Mouse (Mus musculus) retina, postnatal 1 day (tissue): ENCODE results near the gene Sh2d4b.

ENCODE experiments used
- DNase-seq: peaks from one replicate; pipeline ENCODE4 v3.0.0-alpha.2; 2012

Gene Sh2d4b

GRCm38 (mm10) chr14:40905813-40906212, 12.7 kb upstream of the Sh2d4b start:
- no peak for DNase-seq

DNA sequence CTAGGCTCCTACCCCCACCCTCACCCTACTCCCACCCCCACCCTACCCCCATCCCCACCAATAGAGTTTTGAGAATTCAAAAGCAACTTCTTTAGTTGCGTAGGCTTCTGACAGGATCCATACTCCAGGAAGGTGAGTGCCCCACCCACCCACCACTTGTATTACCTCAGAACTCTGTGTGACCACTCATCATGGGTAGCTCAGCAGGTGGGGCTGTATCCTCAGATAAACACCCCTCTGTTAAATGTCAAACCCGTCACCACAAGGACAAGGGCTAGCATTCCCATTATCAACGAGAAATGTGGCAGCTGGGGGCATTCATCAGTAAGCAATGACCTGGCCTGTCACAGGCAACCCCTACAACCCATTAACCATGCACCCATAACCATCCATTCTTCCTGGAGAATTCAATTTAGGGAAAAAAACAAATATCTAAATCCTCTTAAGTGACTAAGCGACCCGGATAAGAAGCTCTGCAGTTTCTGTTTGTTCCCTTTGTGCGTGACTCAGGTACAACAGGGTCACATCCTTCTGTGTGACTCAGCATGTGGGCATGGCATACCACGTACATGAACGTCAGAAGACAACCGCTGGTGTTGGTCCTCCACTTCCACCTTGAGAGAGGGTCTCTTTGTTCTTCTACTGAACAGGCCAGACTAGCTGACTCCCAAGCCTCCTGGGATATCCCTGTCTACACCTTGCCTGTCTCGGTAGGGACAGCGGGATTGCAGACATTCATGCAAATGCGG, 9.4 kb upstream of the Sh2d4b start:
- peak; percentile 27 for DNase-seq

- DNase-seq = peak; percentile 47
These were observed 7.2 kb upstream of the Sh2d4b start for GRCm38 (mm10) chr14:40900267-40900666.

DNA sequence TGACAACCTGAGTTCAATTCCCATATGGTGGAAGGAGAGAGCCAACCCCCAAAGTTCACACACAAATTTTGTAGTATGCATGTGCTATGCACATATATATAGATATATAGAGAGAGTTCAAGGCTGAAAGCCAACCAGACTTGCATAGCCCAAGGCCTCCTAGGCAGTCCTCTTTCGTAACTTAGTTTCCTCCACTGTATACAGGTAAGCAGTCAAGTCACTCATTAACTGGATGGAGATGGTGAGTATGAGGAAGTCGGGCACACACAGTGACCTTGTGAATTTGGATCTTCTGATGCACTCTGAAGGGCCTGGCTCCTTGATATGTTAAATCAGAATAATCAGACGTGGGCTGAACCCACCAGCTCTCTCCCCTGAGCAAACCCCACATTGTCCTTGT, 4.8 kb upstream of the Sh2d4b start:
- DNase-seq = no peak

GRCm38 (mm10) chr14:40895681-40896080, 2.6 kb upstream of the Sh2d4b start:
- DNase-seq = no peak

DNA sequence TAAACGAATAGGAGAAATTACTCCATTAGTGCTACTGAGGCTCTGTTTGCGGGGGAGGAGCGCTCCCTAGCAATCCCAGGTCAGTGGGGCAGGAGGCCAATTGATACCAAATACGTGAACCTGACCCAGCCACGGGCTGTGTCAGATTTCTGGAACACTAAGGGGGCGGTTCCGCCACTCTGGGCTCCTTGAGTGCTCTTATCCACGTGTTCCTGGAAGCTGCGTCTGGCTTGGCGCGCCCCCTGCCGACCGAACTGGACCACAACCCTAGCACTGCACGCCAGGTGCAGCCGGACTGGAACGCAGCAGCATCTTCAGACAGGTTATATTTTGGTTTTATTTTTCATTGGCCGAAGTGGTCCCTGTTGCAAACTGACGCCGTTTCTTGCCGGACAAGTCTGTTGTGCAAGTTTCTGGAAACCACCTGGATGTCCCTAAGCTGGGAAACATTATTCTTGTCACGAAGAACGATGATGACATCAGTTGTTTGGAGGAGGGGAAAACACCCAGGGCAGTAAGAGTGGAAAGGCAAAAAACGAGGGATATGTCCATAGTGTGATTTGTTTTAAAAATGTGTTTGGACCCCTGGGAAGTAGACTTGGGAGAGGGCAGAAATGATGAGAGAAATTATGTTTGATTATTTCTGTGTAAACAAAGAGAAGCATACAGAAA, 1.6 kb upstream of the Sh2d4b start:
- peak; percentile 85 for DNase-seq

DNA sequence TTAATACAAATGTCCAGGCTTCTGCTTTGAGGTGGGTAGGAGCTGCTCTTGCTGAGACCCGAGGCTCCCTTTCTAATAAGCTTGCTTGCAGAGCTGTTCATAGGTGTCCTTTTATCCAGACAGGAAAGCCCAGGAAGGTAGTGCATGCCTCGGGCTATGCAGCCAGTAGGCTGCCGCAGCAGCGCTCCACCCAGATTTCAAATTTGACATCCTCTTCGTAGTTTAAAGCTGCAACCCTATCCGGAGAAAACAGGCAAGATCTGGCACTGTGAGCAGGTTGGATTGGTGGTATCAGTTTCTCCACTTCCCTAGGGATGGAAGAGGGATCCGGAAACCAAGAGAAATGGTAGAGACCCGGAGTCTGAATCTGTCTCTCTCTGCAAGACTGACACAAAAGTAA, 818 bp upstream of the Sh2d4b start:
- DNase-seq = no peak

DNA sequence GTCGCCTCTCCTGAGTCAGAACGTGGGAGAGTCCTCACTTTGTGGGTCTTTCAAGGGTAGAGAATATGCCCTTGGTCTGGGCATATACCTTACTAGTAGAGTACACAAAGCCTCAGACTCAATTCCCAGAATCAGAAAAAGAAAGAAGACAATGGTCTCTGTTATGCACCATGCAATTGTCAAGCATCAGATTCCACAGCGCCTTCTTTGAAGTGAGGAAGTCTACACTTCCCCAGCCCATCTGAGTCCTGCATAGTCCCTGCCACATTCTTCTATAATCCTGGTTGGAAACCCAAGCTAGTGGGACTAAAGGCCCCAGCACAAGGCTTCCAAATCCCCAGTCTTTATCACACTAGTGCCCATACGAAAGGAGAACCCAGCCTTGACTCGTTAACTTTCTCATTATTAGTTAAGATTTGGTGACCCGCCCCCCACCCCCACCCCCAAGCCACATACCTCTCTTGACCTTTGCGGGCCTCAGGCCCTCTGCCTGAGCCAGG, 690 bp downstream of the Sh2d4b start:
- no peak for DNase-seq

- DNase-seq = no peak
These were observed 1.6 kb downstream of the Sh2d4b start for GRCm38 (mm10) chr14:40891506-40891905.

DNA sequence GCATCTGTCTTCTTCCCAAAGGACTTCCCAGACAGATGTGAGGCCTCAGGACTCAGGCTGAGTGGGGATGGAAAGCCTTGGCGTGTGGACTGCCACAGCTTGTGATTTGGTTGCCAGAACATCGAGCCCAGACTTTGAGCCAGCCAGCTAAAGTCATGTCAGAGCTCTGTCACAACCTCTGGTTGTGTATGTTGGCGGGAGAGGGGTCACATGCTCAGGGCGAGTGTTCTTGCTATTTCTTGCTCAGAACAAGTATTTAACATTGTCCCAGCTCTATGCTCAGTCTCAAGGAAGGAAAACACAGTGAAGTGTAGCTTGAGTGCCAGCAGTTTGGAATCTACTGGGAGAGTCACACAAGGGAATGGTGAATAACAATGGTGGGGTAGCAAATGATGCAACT, 3.4 kb downstream of the Sh2d4b start:
- DNase-seq = no peak

- no peak for DNase-seq
These were observed 3.9 kb downstream of the Sh2d4b start for GRCm38 (mm10) chr14:40889181-40889580.

DNA sequence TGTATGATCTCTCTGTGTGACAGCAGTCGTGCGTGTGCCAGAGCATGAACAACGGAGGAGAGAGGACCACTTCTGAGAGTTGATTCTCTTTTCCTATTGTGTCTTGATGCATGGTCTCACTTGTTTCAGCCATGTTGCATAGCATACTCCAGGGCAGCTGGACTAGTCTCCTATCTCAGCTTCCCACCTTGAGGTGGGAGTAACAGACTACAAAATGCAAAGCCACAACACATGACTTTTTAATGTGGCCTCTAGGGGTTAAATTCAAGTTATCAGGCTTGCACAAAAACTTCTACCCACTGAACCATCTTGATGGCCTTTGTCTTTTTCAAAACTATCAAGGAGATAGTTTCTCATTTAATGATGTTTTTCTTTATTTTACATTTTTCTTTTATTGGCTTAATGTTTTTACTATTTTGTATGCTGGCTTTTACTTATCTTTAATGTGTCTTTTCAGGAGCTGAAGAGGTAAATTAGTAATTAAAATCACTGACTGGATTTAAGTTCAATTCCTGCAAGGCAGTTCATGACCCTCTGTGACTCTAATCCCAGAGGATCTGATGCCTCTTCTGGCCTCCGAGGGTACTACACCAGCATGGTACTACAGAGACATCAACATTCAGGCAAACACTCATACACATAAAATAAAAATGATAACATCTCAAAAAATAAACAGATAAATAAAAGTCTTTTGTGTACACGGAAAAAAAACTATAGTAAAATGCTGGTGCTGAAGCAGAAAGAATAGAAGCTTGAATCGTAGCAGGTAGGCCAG, 6.5 kb downstream of the Sh2d4b start:
- no peak for DNase-seq

- DNase-seq = no peak
These were observed 7.3 kb downstream of the Sh2d4b start for GRCm38 (mm10) chr14:40885752-40886151.

DNA sequence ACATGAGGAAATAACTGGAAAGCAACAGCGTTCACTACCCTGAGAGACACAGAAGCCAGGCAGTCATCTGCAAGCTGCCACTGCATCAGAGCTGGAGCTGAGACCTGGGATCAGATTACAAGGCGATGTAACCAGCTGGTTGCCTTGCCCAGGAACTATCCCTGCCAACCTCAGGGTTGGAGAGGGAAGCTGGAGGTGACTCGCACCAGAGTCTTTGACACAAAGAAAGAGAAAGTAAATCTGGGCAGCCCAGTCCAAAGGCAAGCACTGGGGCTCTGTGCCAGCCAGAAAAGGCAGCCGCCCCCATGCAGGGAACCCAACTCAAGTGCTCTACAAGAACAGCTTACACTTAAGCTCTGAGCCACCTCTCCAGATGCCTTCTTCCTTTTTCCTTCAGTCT, 7.8 kb downstream of the Sh2d4b start:
- no peak for DNase-seq

GRCm38 (mm10) chr14:40874565-40874964, 18.5 kb downstream of the Sh2d4b start:
- DNase-seq = no peak

GRCm38 (mm10) chr14:40873961-40874360, 19.1 kb downstream of the Sh2d4b start:
- no peak for DNase-seq

DNA sequence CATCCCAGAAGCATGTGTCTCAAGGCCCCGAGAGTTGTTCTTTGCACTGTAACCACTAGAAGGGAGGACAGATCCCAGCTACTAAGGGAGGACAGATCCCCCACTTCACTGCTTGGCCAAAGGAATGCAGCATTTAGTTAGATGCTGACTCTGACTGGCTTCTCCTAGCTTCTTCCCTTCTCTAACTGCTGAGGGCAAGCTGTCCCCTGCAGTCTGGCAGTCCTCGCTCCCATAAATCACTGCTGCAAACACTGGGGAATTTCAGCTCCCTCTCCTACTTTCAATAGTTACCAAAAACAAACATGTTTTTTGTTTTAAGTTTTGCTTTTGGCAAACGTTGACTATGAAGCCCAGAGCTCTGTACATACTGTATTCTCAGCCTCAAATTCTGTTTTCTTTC, 22.5 kb downstream of the Sh2d4b start:
- no peak for DNase-seq

GRCm38 (mm10) chr14:40864811-40865514, 28.1 kb downstream of the Sh2d4b start:
- DNase-seq = no peak

DNA sequence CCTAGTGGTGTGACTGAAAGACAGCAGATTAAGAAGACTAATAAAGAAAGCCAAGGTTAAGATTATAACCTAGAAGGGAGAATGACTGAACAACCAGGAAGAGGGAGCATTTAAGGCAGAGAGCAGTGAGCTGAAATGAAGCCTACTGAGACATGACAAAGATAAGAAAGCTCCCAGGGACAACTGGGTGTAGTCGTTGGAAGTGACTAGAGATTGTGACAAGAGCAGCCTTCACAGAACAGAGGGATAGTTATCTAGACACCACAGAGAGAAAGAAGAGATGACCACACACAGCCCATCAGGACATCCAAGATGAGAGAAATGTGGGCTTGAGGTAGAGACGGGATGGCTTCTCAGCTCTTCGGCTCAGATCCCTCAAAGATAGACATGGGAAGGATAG, 29.4 kb downstream of the Sh2d4b start:
- DNase-seq = no peak

DNA sequence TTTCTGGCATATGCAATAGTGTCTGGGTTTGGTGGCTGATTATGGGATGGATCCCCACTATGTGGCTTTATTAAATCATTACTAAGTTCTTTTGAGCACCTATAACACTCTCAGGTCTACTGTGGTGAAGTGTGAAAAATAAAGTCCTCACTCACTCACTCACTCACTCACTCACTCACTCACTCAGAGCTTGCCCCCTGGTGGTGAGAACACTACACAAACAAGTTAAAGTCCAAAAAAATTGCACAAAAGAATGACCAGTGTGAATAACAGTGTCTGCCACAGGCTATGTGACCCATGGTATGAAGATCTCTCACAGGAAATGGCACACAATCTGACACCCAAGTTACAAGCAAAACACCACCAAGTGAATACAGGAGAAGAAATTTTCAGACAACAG, 30.0 kb downstream of the Sh2d4b start:
- no peak for DNase-seq

DNA sequence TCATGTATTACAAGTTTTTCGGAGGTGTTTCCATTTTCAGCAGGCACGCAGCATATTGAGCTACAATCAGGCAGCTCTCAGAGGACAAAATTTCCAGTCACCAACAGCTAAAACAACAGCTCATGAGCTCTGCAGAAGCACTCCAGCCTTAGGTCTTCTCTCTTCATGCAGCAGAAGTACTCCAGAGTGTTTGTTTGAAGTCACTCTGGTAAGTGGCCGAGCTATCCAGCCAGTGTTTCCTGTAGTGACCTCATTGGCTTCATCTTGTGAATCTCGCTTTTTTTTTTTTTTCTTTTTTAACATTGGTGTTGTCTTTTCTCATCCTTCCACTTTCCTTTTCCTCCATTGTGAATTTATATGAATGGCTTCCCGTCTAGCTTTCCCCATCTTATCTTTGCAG, 40.1 kb downstream of the Sh2d4b start:
- no peak for DNase-seq

DNA sequence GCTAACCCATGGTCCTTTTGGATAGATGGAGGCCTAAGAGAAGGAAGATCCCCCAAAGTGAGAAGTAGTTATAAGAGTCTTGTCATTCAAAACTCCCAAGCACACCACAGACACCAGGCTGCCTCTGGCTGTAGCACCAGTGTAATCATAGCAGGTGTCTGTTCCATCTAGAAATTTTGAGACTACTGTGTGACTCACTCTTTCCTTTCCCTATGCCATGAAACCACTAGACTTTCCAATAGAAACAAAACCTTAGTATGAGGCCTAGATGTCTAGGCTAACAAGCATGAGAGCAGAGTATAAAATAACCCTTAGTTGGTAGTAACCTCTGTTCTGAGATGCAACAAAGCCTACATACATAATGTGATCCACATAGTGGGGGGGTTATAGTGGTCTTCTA, 55.7 kb downstream of the Sh2d4b start:
- no peak for DNase-seq

DNA sequence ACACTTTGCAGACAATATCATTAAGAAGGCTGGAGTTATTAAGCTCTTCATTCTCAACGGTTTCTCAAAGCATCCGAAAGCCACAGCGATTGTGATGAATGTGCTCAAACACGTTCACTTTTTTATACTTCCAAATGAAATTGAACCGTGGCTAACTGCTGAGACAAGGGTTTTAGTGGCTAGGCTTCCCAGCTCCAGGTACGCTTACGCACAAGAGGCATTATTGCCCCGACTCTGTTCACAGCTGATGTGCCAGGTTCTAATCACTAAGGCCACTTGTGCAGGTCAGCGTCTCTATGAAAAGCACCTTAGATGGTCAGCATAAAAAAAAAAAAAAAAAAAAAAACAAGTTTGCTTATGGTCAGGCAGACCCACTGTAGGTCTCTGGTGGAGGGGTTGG, 62.6 kb downstream of the Sh2d4b start:
- DNase-seq = no peak
